Mouse (Mus musculus) brain, embryonic 14.5 days (tissue): ENCODE measurements around the gene Bola2. TPM values are rescaled to one million over a fixed set of nuclear protein-coding genes. Genes with fewer than 3 reads are reported as not detected.
"Not testable (repeated sequence)": the region's sequence is repeated elsewhere in the genome, so short reads cannot be mapped to it uniquely, and the experiment has no call there.

Experiments
- DNase-seq: peaks from one replicate; pipeline ENCODE4 v3.0.0-alpha.2; 2011; ENCODE audit warnings: low read depth
- CTCF ChIP-seq: fragments of 200-500 bp; IDR thresholded peaks from 2 replicates; pipeline ENCODE4 v1.5.1; 2012; ENCODE audit warnings: inconsistent platforms, mild to moderate bottlenecking, moderate library complexity, borderline replicate concordance; ENCODE audit not compliant: insufficient read depth, insufficient read length; ENCODE audit errors: extremely low read depth
- POLR2A ChIP-seq: fragments of 200-500 bp; IDR thresholded peaks from 2 replicates; pipeline ENCODE4 v1.6.1; 2012; ENCODE audit warnings: mild to moderate bottlenecking, inconsistent platforms, borderline replicate concordance; ENCODE audit not compliant: poor library complexity, insufficient read depth, insufficient read length, severe bottlenecking; ENCODE audit errors: extremely low read depth
- polyA plus RNA-seq: library from polyadenylated mRNA; depleted of rRNA; stranded (reverse); fragments of >200 nt; gene quantifications from 2 replicates; pipeline ENCODE4 v1.2.3, GENCODE M21; 2012; rRNA removed

The Bola2 gene
- polyA plus RNA-seq, 1 experiment = 39.8 TPM

- TF ChIP-seq CTCF (peak; percentile 15; the same call in 1 of the 2 replicates), POLR2A (no peak)
- DNase-seq = no peak
Observed at GRCm38 (mm10) chr7:126718787-126719337, 23.7 kb downstream of the Bola2 start.

GRCm38 (mm10) chr7:126721635-126722034 is 26.4 kb downstream of the Bola2 start:
- no peak for DNase-seq
- TF ChIP-seq CTCF = no peak
- TF ChIP-seq POLR2A = no peak

- DNase-seq = no peak
- TF ChIP-seq CTCF (no peak), POLR2A (no peak)
Observed at GRCm38 (mm10) chr7:126725077-126725476, 29.9 kb downstream of the Bola2 start.

GRCm38 (mm10) chr7:126725667-126726066 is 30.5 kb downstream of the Bola2 start:
- TF ChIP-seq POLR2A = no peak
- TF ChIP-seq CTCF = no peak
- DNase-seq = no peak

- DNase-seq = not testable (repeated sequence)
Observed at GRCm38 (mm10) chr7:126730256-126730789, 35.1 kb downstream of the Bola2 start.

GRCm38 (mm10) chr7:126736122-126736521 is 40.9 kb downstream of the Bola2 start:
- DNase-seq = no peak
- TF ChIP-seq CTCF = no peak
- no peak for TF ChIP-seq POLR2A

- TF ChIP-seq CTCF (no peak), POLR2A (no peak)
Observed at GRCm38 (mm10) chr7:126739551-126739950, 44.4 kb downstream of the Bola2 start.

GRCm38 (mm10) chr7:126740132-126740735 is 45.0 kb downstream of the Bola2 start:
- TF ChIP-seq CTCF (no peak), POLR2A (no peak)
- no peak for DNase-seq

More at GRCm38 (mm10) chr7:126739551-126739950, 44.4 kb downstream of the Bola2 start:
- no peak for DNase-seq

- no peak for DNase-seq
- TF ChIP-seq POLR2A (no peak), CTCF (no peak)
Observed at GRCm38 (mm10) chr7:126740977-126741376, 45.8 kb downstream of the Bola2 start.

- DNase-seq = no peak
- TF ChIP-seq CTCF = no peak
- TF ChIP-seq POLR2A = no peak
Observed at GRCm38 (mm10) chr7:126741452-126741851, 46.3 kb downstream of the Bola2 start.

GRCm38 (mm10) chr7:126741964-126742482 is 46.8 kb downstream of the Bola2 start:
- TF ChIP-seq CTCF (no peak), POLR2A (no peak)
- no peak for DNase-seq

- DNase-seq = no peak
- no peak for TF ChIP-seq POLR2A
- no peak for TF ChIP-seq CTCF
Observed at GRCm38 (mm10) chr7:126746066-126746465, 50.9 kb downstream of the Bola2 start.

GRCm38 (mm10) chr7:126746798-126747197 is 51.6 kb downstream of the Bola2 start:
- TF ChIP-seq POLR2A (no peak), CTCF (no peak)

GRCm38 (mm10) chr7:126748824-126749223 is 53.6 kb downstream of the Bola2 start:
- TF ChIP-seq CTCF = no peak
- no peak for TF ChIP-seq POLR2A
- no peak for DNase-seq

More at GRCm38 (mm10) chr7:126746798-126747197, 51.6 kb downstream of the Bola2 start:
- DNase-seq = no peak

Other genes with a start within 250 kb of the Bola2 start
- 1.3 and 1.6 TPM in 2 replicates for gene Atp2a1, start 232.3 kb upstream of the Bola2 start, polyA plus RNA-seq
- gene Sh2b1, start 220.0 kb upstream of the Bola2 start, polyA plus RNA-seq = 83.6 and 86.4 TPM in 2 replicates
- 107 and 118 TPM in 2 replicates for gene Tufm, start 208.0 kb upstream of the Bola2 start, polyA plus RNA-seq
- 178 and 208 TPM in 2 replicates for gene Atxn2l, start 192.0 kb upstream of the Bola2 start, polyA plus RNA-seq
- gene Eif3c, start 129.0 kb upstream of the Bola2 start, polyA plus RNA-seq = 108 and 149 TPM in 2 replicates
- gene Apobr, start 110.5 kb upstream of the Bola2 start, polyA plus RNA-seq = 0.38 and 0.81 TPM in 2 replicates
- gene Cln3, start 109.6 kb upstream of the Bola2 start, polyA plus RNA-seq = 45.5 and 64.3 TPM in 2 replicates
- gene Il27, start 100.5 kb upstream of the Bola2 start, polyA plus RNA-seq = not detected in 2 replicates
- 2.7 and 3.9 TPM in 2 replicates for gene Nupr1, start 64.5 kb upstream of the Bola2 start, polyA plus RNA-seq
- gene Sgf29, start 46.1 kb upstream of the Bola2 start, polyA plus RNA-seq = 61.5 and 70.4 TPM in 2 replicates
- 1.5 and 1.6 TPM in 2 replicates for gene Sult1a1, start 19.0 kb upstream of the Bola2 start, polyA plus RNA-seq
- gene Slx1b, start 383 bp downstream of the Bola2 start, polyA plus RNA-seq = 42.9 and 64.6 TPM in 2 replicates
- gene Coro1a, start 12.4 kb downstream of the Bola2 start, polyA plus RNA-seq = 93.3 and 122 TPM in 2 replicates
- gene Mapk3, start 64.2 kb downstream of the Bola2 start, polyA plus RNA-seq = 224 and 233 TPM in 2 replicates
- gene Gdpd3, start 70.9 kb downstream of the Bola2 start, polyA plus RNA-seq = 9.2 and 14.6 TPM in 2 replicates
- gene Ypel3, start 81.6 kb downstream of the Bola2 start, polyA plus RNA-seq = 181 and 258 TPM in 2 replicates
- gene Tbx6, start 86.1 kb downstream of the Bola2 start, polyA plus RNA-seq = 1.6 and 2.3 TPM in 2 replicates
- gene Ppp4c, start 97.1 kb downstream of the Bola2 start, polyA plus RNA-seq = 219 and 232 TPM in 2 replicates
- 199 and 224 TPM in 2 replicates for gene Fam57b, start 102.3 kb downstream of the Bola2 start, polyA plus RNA-seq
- gene 4930451I11Rik, start 136.2 kb downstream of the Bola2 start, polyA plus RNA-seq = not detected in 2 replicates
- gene Doc2a, start 152.0 kb downstream of the Bola2 start, polyA plus RNA-seq = 11.8 and 13.2 TPM in 2 replicates
- 48.6 and 65.1 TPM in 2 replicates for gene Hirip3, start 166.6 kb downstream of the Bola2 start, polyA plus RNA-seq
- gene Ino80e, start 167.0 kb downstream of the Bola2 start, polyA plus RNA-seq = 86.9 and 99.3 TPM in 2 replicates
- gene Taok2, start 189.3 kb downstream of the Bola2 start, polyA plus RNA-seq = 101 and 131 TPM in 2 replicates
- 28.3 and 36.8 TPM in 2 replicates for gene Tmem219, start 227.5 kb downstream of the Bola2 start, polyA plus RNA-seq
- 91.1 and 108 TPM in 2 replicates for gene Kctd13, start 233.5 kb downstream of the Bola2 start, polyA plus RNA-seq